Mouse (Mus musculus) B cell, adult 2 months (primary cell): ENCODE measurements around the gene Nova2.

Experiments used
- DNase-seq, 2 experiments: peaks; one replicate each; pipeline ENCODE4 v3.0.0; 2022

Nova2 gene

DNA sequence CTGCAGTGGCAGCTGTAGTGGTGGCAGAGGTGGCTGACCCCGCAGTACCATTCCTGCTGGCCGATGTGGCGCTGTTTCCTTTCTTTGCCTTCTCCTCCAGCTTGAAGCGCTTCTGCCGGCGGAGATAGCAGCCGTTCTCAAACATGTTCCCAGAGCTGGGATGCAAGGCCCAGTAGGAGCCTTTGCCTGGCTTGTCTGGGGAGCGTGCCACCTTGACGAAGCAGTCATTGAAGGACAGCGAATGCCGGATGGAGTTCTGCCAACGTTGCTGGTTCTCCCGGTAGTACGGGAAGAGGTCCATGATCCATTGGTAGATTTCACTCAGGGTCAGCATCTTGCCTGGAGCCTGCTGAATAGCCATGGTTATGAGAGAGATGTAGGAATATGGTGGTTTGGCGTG lies 88.8 kb downstream of the Nova2 start:
- no peak for DNase-seq
